Mouse (Mus musculus) midbrain, embryonic 13.5 days (tissue): ENCODE results near the gene Plek. TPM values are rescaled to one million over a fixed set of nuclear protein-coding genes. Genes with fewer than 3 reads are reported as not detected.
"Not testable (repeated sequence)": the region's sequence is repeated elsewhere in the genome, so short reads cannot be mapped to it uniquely, and the experiment has no call there.

Experiments used
- ATAC-seq: fragments of 200-750 bp; cut with Nextera tagmentation; 2 replicates; pipeline ENCODE4 v1.8.0; 2017; ENCODE audit warnings: mild to moderate bottlenecking, moderate TSS enrichment, moderate library complexity
- H3K27ac ChIP-seq: fragments of 300-500 bp; sonication (generic); 2 replicates; pipeline ENCODE4 v1.5.1; 2015; ENCODE audit warnings: inconsistent platforms, mild to moderate bottlenecking, moderate library complexity
- H3K27me3 ChIP-seq: fragments of 300-500 bp; sonication (generic); 2 replicates; pipeline ENCODE4 v1.6.1; 2015; ENCODE audit warnings: mild to moderate bottlenecking, inconsistent platforms
- H3K36me3 ChIP-seq: fragments of 300-500 bp; sonication (generic); 2 replicates; pipeline ENCODE4 v1.6.1; 2015; ENCODE audit warnings: mild to moderate bottlenecking, inconsistent platforms
- H3K4me1 ChIP-seq: fragments of 300-500 bp; sonication (generic); replicated peaks from 2 replicates; pipeline ENCODE4 v1.6.1; 2015; ENCODE audit warnings: inconsistent platforms
- H3K4me2 ChIP-seq: fragments of 300-500 bp; sonication (generic); replicated peaks from 2 replicates; pipeline ENCODE4 v1.6.1; 2015; ENCODE audit warnings: moderate library complexity, mild to moderate bottlenecking, inconsistent platforms
- H3K4me3 ChIP-seq: fragments of 300-500 bp; sonication (generic); replicated peaks from 2 replicates; pipeline ENCODE4 v1.5.1; 2015; ENCODE audit warnings: mild to moderate bottlenecking, inconsistent platforms
- H3K9ac ChIP-seq: fragments of 300-500 bp; sonication (generic); replicated peaks from 2 replicates; pipeline ENCODE4 v1.6.1; 2015; ENCODE audit warnings: mild to moderate bottlenecking, inconsistent platforms
- H3K9me3 ChIP-seq: fragments of 300-500 bp; sonication (generic); 2 replicates; pipeline ENCODE4 v1.6.1; 2016; ENCODE audit warnings: mild to moderate bottlenecking, inconsistent platforms
- WGBS: fragments of 180-500 bp; shearing (Covaris S2); methylation state at CpG from one replicate; pipeline ENCODE4 v1.1.7; 2015; 5-methylcytosine and 5-hydroxymethylcytosine counted together
- polyA plus RNA-seq: library from polyadenylated mRNA; unstranded; fragments of >200 nt; fragmentation: Nextera tagmentation; extraction: Ambion mirVana; gene quantifications from 2 replicates; pipeline ENCODE4 v1.2.1, GENCODE M21; 2015

The Plek gene
- 3.5 and 3.8 TPM in 2 replicates for polyA plus RNA-seq

DNA sequence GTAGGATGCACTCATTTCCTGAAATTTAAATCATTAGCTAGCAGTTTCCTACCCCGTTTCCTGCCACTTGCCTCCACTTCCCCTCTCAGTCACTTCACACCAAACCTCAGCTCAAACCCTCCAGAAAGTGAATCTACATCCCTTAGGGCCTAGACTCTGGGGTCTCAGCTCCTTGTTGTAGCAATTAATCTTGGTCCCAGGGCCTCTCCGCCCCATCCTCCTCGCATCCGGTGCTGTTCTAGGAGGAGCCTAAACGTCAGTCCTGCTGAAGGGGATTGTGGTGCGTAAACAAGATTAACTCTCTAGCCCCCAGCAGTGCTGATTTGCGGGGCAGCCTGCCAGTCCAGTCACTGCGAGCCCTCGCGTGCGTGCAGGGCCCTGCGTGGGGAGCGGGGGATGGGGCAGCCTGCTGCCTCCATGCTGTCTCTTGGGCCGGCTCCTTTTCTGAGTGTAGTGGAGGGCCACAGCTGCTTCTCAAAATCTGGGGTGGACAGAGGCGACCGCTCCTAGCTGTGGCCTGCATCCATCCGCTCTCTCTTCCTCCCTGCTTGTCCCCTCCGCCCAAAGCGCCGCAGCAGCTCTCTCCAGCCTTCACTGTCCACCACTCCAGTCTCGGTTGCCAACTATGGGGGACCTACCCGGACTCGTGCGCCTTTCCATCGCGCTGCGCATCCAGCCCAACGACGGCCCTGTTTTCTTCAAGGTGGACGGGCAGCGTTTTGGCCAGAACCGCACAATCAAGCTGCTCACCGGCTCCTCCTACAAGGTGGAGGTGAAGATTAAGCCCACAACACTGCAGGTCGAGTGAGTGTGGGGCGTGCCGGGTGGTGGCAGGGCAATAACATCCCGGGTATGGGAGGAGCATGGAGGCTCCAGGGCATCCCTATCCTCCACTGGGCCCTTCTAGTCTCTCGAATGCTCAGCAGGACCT is at the start of gene Plek, which contains the start of gene Cnrip1:
Gene Plek (minus strand): TSS at position 837 of the 931 bp plus-strand sequence.
Gene Cnrip1 (plus strand): TSS at position 42 of the 931 bp plus-strand sequence.
- H3K9ac ChIP-seq, result peak within 1 kb of the TSS; percentile 89
- peak within 1 kb of the TSS; percentile 64 for H3K4me2 ChIP-seq
- ATAC-seq, result peak; percentile 99
- peak within 1 kb of the TSS; percentile 77 for H3K4me3 ChIP-seq
- H3K27me3 ChIP-seq, result no peaks in the 10 kb centered on the region
- peak within 1 kb of the TSS; percentile 94 for H3K27ac ChIP-seq
- peaks cover 28% of the 10 kb centered on the region for H3K4me1 ChIP-seq
- under 1% methylated on average over 38 of the region's 38 CpGs for WGBS
- no peaks in the 10 kb centered on the region for H3K9me3 ChIP-seq
- peaks cover 3% of the 10 kb centered on the region; the same call in 1 of the 2 replicates for H3K36me3 ChIP-seq

DNA sequence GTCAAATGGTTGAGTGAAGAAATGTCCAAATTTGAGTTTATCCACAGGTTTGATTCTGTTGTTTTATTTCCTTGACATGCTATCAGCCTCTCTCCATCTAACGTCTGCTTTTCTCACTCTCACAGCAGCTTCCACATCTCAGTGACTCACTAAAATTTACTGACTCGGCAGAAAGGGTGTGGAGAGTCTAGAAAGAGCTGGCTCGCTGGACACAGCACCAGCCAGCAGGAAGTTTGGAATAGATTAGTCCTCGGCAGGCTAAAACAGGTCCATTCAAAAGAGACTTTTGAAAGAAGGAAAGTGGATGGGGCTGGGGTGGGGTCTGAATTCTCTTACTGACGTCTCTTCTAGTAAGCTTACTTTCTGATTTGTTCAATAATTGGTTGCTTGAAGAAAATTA is 33.9 kb upstream of the Plek start:
- WGBS, result 28% methylated on average over 5 of the region's 5 CpGs
- Histone ChIP-seq H3K4me3 (no peak overlapping the region), H3K4me1 (no peaks in the 10 kb centered on the region), H3K27me3 (no peaks in the 10 kb centered on the region), H3K9ac (no peak overlapping the region), H3K4me2 (no peak overlapping the region), H3K27ac (no peak overlapping the region), H3K36me3 (no peaks in the 10 kb centered on the region), H3K9me3 (no peaks in the 10 kb centered on the region)
- ATAC-seq, result no peak

DNA sequence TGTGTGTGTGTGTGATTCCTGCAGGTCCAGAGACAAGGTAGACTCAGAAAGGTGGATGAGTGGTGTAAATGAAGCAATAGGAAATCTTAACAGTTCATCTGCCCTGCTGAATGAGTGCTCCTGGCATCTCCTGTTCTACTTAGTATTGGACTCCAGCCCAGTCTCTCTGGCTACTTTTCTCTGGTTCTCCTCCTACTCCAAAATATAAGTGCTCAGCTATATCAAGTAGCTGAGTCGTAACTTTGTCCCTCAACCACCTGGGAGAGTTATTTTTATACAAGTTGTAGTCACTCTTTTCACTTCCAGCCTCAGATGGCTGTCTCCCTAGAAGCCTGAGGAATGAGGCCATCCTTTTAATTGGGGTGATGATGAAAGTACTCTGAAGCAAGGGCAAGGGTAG is 31.7 kb upstream of the Plek start:
- no peak for ATAC-seq
- 86% methylated on average over 1 of the region's 1 CpGs for WGBS

DNA sequence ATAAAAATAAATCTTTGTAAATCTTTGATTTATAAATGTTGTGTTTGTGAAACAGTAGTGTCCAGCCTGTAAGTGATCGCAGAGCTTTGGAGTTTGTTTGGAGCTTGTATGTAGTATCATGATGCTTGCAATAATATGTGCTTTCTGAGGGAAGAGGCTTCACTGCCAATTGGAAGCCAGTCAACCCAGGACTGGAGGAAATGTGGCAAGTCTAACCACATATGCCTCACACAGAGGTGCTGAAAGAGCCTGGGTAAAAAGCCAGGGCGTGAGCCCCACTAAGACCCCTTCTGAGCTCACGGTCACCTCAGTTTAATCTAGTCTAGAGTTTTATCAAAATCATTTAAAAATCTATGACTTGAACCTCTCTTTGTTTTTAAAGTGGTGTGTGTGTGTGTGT is 31.3 kb upstream of the Plek start:
- no peak for ATAC-seq
- 97% methylated on average over 3 of the region's 3 CpGs for WGBS
- peaks cover 7% of the 10 kb centered on the region for H3K36me3 ChIP-seq
- H3K27ac ChIP-seq, result no peak overlapping the region
- no peaks in the 10 kb centered on the region for H3K27me3 ChIP-seq
- H3K4me2 ChIP-seq, result no peak overlapping the region
- no peak overlapping the region for H3K9ac ChIP-seq
- H3K9me3 ChIP-seq, result no peaks in the 10 kb centered on the region
- H3K4me1 ChIP-seq, result no peaks in the 10 kb centered on the region
- H3K4me3 ChIP-seq, result no peak overlapping the region

More for the DNA sequence above, 31.7 kb upstream of the Plek start:
- Histone ChIP-seq H3K27me3 (no peaks in the 10 kb centered on the region), H3K9ac (no peak overlapping the region), H3K4me2 (no peak overlapping the region), H3K36me3 (peaks cover 3% of the 10 kb centered on the region), H3K4me1 (no peaks in the 10 kb centered on the region), H3K9me3 (no peaks in the 10 kb centered on the region), H3K4me3 (no peak overlapping the region), H3K27ac (no peak overlapping the region)

DNA sequence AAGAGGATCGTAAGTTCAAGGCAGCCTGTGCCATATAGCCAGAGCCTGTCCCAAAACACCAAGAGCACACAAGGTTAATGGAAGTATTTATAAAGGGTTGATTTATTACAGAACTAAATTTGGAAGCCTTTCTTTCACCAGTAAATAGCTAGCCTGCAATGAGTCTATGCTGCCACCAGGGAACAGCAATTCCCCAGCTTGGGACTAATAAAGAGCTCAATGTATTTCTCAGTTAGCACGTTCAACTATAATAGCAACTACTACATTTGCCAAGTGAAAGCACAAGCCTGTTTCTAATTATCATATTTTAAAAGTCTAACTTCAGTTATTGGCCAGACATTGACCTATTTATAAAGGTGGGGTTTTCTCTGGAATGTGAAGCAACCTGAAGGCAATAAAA is 30.8 kb upstream of the Plek start:
- 0 out of 2 replicates have a peak, but pooled peaks have one; percentile 27 for ATAC-seq
- Histone ChIP-seq H3K36me3 (peaks cover 12% of the 10 kb centered on the region), H3K9ac (no peak overlapping the region), H3K4me2 (no peak overlapping the region), H3K4me3 (no peak overlapping the region), H3K27ac (no peak overlapping the region), H3K9me3 (no peaks in the 10 kb centered on the region), H3K4me1 (no peaks in the 10 kb centered on the region), H3K27me3 (no peaks in the 10 kb centered on the region)
- 57% methylated on average over 2 of the region's 2 CpGs for WGBS

DNA sequence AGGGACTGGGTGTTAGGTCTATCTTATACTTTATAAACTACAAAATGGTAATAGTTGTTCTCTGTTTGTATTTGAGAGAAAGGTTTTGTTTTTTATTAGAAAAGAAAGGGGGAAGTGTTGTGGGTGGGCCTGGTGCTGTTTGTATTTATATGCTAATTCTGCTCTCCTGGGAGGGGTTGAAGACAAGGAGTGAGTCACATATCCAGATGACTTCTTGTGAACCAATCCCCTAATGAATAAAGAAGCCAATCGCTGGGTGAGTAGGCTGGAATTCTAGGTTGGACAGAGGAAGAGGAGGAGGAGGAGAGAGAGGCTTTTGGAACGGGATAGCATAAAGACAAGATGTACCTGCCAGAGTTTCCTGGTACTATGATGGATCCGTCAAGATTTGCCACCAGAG is 29.9 kb upstream of the Plek start:
- Histone ChIP-seq H3K4me1 (no peaks in the 10 kb centered on the region), H3K9ac (no peak overlapping the region), H3K27me3 (no peaks in the 10 kb centered on the region), H3K4me3 (no peak overlapping the region), H3K27ac (no peak overlapping the region), H3K36me3 (peaks cover 12% of the 10 kb centered on the region), H3K4me2 (no peak overlapping the region), H3K9me3 (no peaks in the 10 kb centered on the region)
- 56% methylated on average over 3 of the region's 3 CpGs for WGBS
- no peak for ATAC-seq

DNA sequence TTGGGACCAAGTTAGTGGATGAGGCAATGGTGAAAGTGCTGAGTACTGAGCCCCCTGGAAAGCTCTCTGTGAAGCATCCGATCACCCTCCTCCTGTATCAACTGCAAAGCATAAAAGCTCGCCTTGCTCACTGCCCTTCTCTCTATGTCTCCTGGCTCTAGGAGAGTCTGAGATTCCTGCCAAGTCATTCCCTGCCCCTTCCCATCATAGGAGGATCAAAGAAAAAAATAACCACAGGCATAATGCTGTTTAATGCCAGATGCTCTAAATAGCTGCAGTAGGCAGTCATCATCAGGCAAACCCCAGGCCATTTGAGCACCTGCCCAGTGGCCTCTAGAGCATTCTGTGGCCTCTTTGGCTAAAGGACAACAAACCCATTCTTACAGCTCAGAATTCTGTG is 23.5 kb upstream of the Plek start:
- Histone ChIP-seq H3K9ac (no peak overlapping the region), H3K27ac (no peak overlapping the region), H3K36me3 (peaks cover 15% of the 10 kb centered on the region), H3K4me1 (no peaks in the 10 kb centered on the region), H3K4me2 (no peak overlapping the region), H3K27me3 (no peaks in the 10 kb centered on the region), H3K4me3 (no peak overlapping the region), H3K9me3 (no peaks in the 10 kb centered on the region)
- no peak for ATAC-seq
- 89% methylated on average over 2 of the region's 2 CpGs for WGBS

DNA sequence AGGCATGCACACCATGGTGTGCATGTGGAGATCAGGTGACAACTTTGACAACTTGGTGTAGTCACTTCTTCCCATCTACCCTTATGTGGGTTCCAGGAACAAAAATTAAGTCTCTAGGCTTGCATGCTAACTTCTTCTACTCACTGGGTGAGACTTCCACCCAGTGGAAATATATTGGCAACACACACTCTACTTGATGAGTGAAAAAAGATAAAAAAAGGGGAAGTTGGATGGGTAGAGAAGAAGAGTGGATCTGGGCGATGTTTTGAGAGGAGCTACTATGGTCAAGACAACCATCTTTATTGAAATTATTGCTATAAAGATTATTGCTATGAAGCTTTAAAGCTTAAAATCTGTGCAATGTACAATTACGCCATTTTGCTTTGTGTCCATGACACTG is 17.2 kb upstream of the Plek start:
- not testable (repeated sequence) for H3K9me3 ChIP-seq, H3K4me3 ChIP-seq, H3K4me1 ChIP-seq, H3K27ac ChIP-seq, H3K27me3 ChIP-seq, H3K36me3 ChIP-seq, H3K4me2 ChIP-seq, H3K9ac ChIP-seq, ATAC-seq
- WGBS, result 95% methylated on average over 2 of the region's 2 CpGs

DNA sequence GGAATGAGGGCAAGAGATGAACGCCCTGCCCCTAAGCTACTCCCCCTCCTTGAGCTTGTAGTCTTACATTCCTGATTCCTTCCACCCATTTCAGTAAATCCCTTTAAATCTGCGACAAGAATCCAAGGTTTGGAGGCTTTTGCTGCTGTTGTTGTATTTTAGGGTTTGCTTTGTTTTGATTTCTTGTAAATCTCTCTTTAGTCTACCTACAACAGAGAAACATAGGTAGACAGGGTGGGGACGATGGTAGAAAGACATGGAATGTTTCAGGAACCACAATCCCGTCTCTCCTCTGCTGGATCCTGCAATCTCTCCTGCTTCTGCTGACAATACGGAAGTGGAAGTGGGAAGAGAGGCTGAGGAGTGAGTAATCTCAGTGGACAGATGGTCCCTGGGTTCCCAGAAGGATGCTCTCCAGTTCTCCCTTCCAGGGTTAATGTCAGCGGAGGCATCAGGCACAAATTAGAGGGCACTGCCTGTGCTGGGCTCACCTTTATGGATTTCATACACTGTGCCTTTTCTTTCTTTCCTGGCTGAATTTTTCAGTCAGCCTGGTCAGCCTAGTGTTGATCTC is 382 bp upstream of the Plek start:
- Histone ChIP-seq H3K27ac (peak overlapping the region; percentile 94), H3K4me2 (peak overlapping the region; percentile 64), H3K9me3 (no peaks in the 10 kb centered on the region), H3K4me1 (peaks cover 28% of the 10 kb centered on the region), H3K9ac (peak overlapping the region; percentile 89), H3K27me3 (no peaks in the 10 kb centered on the region), H3K36me3 (peaks cover 3% of the 10 kb centered on the region; the same call in 1 of the 2 replicates), H3K4me3 (peak overlapping the region; percentile 77)
- ATAC-seq, result peak; percentile 19; the same call in 1 of the 2 replicates
- 17% methylated on average over 6 of the region's 6 CpGs for WGBS

DNA sequence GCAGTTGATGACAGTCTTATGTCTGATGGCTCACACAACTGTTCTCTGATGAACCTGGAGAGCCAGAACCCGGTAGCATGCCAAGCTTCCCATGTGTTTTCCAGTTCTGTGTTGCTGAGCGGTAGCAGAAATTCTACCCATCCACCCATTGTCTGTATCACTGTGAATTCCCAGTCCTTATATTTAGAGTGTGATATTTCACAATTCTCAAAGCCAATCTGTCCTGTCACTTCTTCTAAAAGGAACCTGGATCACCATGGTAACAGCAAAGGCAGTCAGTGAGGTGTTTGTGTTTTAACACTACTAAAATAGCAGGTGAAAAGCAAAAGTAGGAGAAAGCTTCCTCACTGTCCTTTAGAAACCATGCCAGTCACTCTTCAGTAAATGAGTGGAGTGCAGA is 6.4 kb downstream of the Plek start:
- Histone ChIP-seq H3K9me3 (no peaks in the 10 kb centered on the region), H3K27me3 (no peaks in the 10 kb centered on the region), H3K36me3 (no peaks in the 10 kb centered on the region), H3K4me1 (0 out of 2 replicates have a peak, but pooled peaks cover under 1% of the 10 kb centered on the region), H3K4me3 (no peak overlapping the region), H3K27ac (no peak overlapping the region), H3K4me2 (no peak overlapping the region), H3K9ac (no peak overlapping the region)
- 96% methylated on average over 2 of the region's 2 CpGs for WGBS
- no peak for ATAC-seq

DNA sequence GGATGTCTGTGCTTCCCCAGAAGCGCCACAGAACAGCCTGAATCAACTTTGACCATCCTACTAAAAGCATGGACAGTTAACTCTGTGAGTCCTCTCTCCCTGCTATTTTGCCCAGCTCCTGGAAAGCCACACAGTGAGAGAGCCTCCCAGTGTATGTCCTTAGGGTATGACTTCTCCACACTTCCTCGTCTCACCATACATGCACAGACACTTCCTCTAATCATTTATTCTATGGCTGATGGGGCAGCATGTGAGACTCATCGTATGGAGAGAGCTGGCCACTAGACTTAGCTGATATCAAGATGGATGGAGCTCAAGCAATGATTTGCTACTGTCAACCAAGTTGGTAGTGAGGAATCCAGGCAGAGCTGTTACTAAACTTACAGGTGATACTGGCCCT is 28.2 kb downstream of the Plek start:
- Histone ChIP-seq H3K4me2 (no peak overlapping the region), H3K27me3 (no peaks in the 10 kb centered on the region), H3K9me3 (peaks cover 2% of the 10 kb centered on the region; the same call in 1 of the 2 replicates), H3K4me3 (no peak overlapping the region), H3K36me3 (no peaks in the 10 kb centered on the region), H3K4me1 (no peaks in the 10 kb centered on the region), H3K9ac (no peak overlapping the region), H3K27ac (no peak overlapping the region)
- no peak for ATAC-seq
- WGBS, result 89% methylated on average over 3 of the region's 3 CpGs

DNA sequence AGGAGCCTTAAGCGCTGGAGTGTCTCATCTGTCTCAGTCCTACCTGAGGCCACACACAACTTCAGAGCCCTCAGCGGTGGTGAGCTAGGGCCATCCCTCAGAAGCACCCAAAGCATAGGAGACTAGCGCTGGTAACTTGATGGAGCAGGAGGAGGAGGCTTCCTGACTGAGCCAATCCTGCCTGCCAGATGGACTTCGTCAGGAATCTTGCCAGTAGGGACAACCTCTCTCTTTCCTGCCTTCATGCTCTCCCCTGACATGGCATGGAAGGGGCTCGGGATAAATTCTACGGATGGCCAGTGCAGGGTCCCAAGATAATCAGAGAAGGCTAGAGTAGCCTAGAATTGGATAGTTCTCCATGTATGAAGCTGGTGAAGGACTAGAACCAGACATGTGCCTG is 29.0 kb downstream of the Plek start:
- no peaks in the 10 kb centered on the region for H3K36me3 ChIP-seq
- WGBS, result 87% methylated on average over 6 of the region's 6 CpGs
- no peak for ATAC-seq

More for the DNA sequence above, 29.0 kb downstream of the Plek start:
- Histone ChIP-seq H3K27me3 (no peaks in the 10 kb centered on the region), H3K27ac (no peak overlapping the region), H3K4me2 (no peak overlapping the region), H3K4me3 (no peak overlapping the region), H3K9me3 (peaks cover 9% of the 10 kb centered on the region), H3K9ac (no peak overlapping the region), H3K4me1 (no peaks in the 10 kb centered on the region)
